Mouse (Mus musculus) erythroid progenitor cell, adult 5-6 weeks (primary cell): Measurements from ENCODE around the gene Rtkn. TPM values are rescaled to one million over a fixed set of nuclear protein-coding genes. Genes with fewer than 3 reads are reported as not detected.

Source experiments
- ATAC-seq: replicated peaks from 2 replicates; pipeline ENCODE4 v1.8.0; 2016; ENCODE audit warnings: moderate number of reproducible peaks, mild to moderate bottlenecking, moderate TSS enrichment, inconsistent platforms; ENCODE audit not compliant: poor library complexity, low FRiP score, severe bottlenecking
- total RNA-seq, 2 experiments: library from RNA; stranded (forward) in 1 of 2; stranded (reverse) in 1 of 2; fragments of 150-400 nt in 1 of 2; fragments of 186-747, 209-891 nt in 1 of 2; gene quantifications; 2 replicates each; pipeline versions ENCODE4 v1.2.3 to v1.2.4; 2015 to 2017; ENCODE audit warnings: low replicate concordance in 2 of 2

Rtkn gene
- total RNA-seq, 2 experiments from 2014 or later: 0.30 TPM; not detected in 1

DNA sequence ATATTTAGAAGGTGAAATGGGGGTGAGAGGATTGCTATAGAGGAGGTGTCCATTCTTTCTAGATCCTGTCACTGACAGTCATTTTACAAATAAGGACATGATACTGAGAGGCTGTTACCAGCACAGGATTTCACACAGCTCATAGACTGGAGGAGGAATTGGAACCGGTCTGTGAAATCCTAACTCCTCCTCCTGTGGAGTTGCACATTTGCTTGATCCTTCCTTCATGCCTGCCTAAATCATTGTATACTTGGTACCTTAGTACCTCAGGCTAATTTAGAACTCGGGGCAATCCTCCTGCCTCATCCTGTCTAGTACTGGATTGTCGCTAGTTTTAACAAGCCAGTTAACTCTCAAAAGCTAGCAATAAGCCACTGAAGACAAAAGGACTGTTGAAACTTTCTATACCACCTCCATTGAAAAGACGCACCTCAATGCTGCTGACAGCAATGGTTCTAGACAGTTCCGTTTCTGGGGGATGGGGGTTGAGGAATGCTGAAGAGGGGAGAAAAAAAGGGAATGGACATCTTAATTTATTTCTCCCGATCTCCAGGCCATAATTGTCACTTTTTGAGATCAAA, 29.9 kb downstream of the Rtkn start:
- ATAC-seq: peak; percentile 38

DNA sequence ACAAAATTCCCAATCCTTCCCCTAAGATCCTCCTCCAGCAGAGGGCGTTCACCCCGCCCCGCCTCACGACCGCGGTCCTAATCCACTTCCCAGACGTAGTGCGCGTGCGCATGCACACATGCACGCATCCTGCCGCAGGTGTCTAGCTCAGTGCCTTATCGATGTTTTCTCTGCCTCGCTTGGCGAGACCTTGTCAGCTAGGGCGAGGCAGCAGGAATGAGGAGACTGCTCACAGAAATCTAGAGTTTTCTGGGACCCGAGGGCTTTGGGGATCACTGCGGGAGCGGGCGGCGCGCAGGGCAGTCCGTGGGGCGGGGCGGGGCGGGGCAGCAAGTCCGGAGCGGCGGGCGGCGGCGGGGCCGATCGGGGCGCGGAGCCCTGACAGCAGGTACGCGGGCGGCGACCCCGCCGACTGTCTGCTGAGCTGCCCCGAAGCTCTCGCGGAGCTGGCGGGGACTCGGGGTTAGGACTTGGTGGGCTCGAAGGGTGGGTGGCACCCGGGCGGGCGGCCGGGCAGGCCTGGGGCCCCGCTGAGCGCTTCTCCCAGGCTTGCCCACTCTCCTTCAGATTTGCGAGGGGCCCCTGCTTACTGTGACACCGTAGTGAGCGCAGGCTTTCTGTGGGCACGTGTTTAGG, 30.5 kb downstream of the Rtkn start, which contains the start of gene Dctn1:
Dctn1 (plus strand) TSS at position 314 of the 636 bp plus-strand sequence.
- ATAC-seq: peak; percentile 91

DNA sequence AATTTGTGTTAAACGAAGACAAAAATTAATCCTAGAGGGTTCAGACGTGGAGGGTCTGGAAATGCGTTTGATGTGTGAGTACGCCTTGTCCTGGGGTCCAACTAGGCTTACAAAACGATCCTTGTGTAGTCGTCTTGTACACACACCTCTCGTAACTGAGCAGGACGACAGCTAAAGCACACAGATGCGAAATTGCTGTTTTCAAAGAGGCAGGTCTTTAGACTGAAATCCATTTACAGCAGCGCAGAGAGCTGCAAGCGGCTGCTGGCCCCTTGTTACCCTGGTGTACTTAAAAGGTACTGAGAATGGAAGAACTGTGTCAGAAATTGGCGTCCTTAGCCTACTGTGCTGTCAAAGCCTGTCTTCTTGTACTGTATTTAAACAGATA, 31.0 kb downstream of the Rtkn start:
- peak; percentile 32; the same call in 1 of the 2 replicates for ATAC-seq

DNA sequence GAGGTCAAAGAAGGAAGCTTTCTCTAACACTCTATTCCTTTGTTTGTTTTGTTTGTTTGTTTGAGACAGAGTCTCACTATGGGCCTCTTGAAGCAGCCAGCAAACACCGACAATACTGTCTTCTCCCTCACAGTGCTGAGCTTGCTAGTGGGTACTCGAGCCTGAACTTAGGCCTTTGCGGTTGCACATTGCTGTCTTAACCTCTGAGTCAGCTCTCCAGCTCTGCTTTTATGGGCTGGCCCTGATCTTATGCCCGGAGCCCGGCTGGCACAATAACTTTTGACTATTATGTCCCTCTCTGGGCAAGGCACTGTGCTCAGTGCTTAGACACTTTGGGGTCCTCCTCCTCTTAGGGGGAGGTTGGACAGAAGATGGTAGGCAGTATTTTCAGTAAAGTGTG, 34.6 kb downstream of the Rtkn start:
- ATAC-seq: no peak

DNA sequence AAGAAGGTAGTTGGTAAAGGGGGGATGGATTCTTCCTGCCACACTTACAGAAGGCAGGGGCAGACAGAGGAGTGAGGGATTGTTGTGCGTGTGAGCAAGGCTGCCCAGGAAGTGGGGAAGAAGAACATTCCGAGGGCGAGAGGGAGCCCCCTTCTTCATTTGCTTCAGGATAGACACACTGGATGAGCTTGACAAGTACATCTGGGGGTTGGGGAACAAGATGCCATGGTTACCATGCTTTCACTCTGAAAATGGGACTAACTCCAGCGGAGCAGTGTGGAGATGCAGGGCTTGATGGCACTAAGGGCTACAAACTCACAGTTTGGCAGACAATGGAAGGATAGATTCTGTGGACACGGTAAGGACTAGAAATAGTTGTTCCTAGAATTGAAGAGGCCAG, 35.8 kb downstream of the Rtkn start:
- ATAC-seq: no peak

DNA sequence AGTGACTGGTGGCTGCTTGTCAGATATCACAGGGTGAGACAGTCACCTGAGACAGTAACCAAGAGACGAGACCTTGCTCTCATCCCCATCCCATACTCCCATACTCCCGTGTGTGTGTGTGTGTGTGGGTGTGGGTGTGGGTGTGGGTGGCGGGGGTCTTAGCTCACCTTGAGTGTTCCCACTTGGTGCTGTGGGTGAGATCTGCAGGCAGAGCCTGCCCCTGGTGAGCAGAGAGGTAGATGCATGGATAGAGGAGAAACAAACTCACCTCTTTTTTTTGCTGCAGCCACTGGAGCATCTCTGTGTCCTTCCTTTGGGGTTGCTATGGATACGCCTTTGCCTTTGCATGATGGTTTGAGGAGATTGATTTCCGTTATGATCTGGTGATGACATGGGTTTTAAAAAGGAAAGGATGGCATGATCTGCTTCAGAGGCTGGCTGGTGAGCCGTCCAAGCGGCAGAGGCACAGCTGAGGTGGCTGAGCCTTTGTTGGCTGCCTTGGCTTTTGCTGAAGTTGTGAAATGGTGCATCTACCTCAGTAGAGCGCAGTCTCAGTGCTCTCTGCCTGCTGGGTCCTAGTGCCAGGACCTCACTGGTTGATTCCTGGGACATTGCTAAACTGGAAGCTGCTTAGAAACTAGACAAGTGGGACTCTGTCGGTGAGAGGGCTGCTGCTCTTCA, 37.1 kb downstream of the Rtkn start:
- ATAC-seq: no peak

DNA sequence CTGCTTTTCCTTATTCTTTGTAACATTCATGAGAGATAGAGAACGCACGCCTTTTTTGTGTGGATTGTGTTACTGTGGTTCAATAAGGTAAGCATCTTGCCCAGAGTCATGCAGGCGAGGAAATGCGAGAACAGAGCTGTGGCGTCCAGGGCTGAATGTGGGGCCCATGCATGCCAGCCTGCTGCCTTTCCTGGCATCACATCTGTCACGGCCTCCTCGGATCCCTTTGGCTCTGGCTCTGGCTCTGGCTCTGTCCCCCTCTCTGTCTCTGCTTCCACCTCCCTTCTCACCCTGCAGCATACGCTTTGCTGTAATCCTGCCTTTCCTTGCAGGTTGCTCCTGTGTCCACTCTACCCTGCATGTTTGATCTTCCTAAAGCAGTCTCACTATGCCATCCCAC, 40.7 kb downstream of the Rtkn start:
- no peak for ATAC-seq

DNA sequence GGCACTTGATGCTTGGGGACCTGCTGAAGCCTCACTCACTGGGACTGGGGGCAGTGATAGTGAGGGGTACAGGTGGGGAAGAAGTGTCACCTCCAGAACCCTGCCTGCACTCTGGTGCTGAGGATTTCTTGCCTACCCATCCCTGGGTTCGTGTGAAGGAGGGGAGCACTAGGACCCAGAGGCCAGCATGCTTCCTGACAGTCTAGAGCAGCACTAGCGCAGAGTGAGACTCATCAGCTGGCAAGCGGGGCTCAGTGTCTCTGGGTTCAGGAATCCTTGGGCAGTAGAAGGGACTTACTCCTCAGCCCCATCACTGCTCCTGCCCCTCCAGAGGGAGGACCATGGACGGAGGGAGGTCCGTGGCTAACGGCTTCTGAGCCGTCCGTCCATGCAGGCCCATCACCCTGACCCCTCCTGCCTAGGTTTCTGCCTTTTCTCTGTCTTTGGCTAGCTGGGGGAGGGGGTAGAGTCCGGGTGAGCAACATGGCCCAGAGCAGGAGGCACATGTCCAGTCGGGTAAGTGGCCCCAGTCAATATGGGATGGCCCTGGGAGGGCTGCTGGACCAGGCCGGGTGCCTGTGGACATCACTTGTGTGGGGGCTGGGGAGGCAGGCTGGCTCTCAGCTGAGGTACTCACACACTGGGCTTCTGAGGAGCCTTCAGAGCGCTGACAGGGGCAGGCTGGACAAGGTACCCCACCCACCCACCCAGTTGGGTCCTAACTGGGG, 44.3 kb downstream of the Rtkn start:
- no peak for ATAC-seq

DNA sequence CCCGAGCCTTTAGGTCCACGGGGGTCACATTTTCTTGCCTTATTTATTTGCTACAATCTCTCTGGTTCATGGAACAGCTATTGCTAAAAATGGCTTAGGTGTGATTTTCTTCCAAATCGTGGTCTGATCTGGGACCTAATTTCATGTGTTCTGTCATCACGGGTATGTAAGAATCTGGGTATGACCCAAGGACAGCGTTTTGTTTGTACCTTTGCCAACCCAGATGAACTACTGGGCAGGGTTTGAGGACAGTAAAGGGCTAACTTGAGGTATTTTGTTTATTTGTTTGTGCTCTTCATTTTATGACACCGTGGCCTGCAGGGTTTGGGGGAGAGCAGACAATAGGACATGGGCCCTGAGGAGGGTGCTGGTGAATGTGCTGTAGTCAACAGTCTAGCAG, 45.3 kb downstream of the Rtkn start:
- ATAC-seq: no peak

DNA sequence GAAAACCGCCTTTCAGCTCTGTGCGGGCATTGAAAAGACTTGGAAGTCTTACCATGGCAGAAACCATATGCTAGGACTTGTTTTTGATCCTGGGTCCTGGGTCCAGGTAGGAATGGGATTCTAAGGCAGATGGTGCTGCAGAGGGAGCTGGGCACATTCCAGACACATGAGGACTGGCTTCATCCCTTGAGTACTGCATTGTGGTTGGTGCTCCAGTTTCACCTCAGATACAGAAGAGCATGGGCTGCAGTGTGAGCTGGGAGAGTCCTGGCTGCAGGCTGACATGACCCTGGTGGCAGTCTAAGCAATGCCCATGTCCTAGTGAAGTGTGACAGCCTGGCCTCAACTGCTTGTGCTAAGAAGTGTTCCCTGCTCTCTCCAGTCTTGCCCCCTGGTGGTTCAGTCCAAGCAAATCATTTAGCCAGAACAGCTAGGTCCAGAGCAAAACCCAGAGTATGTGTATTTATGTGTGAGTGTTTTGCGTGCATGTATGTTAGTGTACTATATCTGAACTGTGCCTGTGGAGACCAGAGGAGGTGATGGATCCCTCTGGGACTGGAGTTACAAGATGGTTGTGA, 49.7 kb downstream of the Rtkn start:
- ATAC-seq: 0 out of 2 replicates have a peak, but pooled peaks have one; percentile 29

DNA sequence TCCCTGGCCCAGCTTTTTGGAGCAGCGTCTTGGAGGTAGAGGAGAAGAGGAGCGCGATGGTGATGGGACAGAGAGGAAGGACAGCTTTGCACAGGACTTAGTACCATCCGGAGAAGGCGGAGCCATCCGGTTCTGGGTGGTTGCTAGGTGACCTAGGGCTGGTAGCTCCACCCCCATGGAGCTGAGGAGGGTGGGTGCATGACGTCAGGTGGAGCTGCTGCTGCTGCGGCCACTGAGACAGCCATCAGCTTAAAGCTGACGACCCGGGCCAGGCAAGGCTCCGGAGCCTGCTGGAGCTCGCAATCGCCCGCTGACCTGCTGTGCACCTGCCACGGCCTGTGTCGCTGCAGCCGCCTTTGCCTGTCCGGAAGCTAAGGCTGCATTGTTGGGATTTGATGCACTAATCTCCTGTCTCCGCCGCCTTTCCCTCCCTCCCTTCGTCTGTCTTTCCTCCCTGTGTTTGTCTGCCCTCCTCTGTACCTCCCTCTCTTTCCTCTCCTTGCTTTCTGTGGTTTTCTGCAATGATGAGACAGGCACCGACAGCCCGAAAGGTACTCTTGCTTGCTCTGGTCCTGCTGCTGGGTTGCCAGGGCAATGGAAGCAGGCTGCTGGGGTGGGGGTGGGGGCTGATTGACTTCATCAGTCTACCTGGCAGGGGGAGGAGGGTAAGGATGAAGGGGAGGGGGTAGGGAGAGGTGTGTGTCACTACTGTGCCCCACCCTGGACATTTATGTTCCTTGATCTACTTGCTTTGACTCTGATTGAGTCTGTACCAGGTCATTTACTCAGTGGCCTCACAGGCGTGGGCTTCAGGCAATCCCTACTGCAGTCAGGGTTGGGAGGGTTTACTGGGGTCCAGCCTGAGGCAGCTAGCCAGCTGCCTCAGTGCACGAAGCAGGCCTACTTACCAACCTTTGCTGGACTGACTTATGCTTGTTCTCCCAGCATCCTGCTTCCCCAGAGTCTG, 50.9 kb downstream of the Rtkn start:
- ATAC-seq: no peak

DNA sequence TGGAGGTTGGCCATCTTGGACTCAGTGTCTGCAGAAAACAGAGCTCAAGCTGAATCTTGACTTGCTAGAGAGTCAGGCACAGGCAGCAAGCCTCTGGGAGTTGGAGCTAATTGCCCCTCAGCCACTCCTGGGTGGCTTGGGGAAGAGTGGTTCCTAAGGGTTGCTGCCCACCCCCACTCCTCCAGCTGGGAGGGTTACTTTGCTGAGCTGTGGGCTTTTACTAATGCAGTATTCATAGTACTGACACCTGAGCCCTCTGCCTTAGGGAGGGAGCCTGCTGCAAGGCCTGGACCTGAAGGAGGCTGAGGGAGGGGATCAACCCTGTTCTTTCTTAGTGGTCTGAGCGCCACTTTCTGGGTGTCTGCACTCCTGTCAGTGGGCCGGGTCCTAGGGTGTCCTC, 51.7 kb downstream of the Rtkn start:
- ATAC-seq: no peak

DNA sequence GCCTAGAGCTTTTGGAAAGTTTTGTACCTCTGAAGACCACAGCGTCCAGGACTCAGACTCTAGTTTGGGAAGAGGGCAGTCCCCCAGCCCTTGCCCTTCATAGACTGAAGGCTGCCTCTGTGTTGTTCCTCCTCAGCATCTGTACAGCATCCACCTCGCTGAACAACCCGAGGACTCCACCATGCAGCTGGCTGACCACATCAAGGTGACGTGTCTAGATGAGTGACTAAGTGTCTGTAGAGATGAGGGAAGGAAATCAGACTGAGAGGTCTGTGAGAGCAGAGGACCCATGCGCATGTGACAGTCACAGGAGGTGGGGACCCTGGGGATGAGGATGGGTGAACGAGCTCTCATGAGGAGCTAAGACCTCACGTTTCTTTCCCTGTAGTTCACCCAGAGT, 58.3 kb downstream of the Rtkn start:
- ATAC-seq: no peak

DNA sequence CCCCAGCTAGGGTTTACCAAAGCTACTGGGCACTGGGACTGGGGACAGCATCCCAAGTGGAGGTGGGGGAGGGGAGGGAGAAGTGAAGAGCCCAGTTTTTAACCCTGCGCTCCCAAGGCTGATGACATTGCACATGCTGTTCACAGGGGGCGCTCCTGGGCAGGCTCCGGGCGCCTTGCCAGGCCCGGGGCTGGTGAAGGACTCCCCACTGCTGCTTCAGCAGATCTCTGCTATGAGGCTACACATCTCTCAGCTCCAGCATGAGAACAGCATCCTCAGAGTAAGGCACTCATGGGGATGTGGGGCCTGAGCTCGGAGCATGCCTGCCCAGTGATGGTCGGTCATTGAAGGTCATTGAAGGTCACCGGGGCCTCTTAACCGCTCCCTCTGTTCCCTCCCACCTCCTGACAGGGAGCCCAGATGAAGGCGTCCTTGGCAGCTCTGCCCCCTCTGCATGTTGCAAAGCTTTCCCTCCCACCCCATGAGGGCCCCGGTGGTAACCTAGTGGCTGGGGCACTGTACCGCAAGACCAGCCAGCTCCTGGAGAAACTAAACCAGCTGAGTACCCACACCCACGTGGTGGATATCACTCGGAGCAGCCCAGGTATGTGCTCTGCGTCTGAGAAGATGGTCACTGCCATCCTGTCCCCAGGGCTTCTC, 62.2 kb downstream of the Rtkn start:
- no peak for ATAC-seq

Other genes starting within 250 kb of the Rtkn start
- not detected in 2 replicates for gene Sema4f, start 195.7 kb upstream of the Rtkn start, total RNA-seq (2015; ENCODE audit: low replicate concordance)
- gene Sema4f, start 195.7 kb upstream of the Rtkn start, total RNA-seq (2017; ENCODE audit: low replicate concordance): 0.39 TPM in 1 of 2 replicates, not detected in the other
- gene M1ap, start 188.6 kb upstream of the Rtkn start, total RNA-seq (2015; ENCODE audit: low replicate concordance): 4.6 and 12.6 TPM in 2 replicates
- gene M1ap, start 188.6 kb upstream of the Rtkn start, total RNA-seq (2017; ENCODE audit: low replicate concordance): 2.6 and 19.8 TPM in 2 replicates
- 20.5 and 27.4 TPM in 2 replicates for gene Dok1, start 102.0 kb upstream of the Rtkn start, total RNA-seq (2015; ENCODE audit: low replicate concordance)
- 26.9 and 34.7 TPM in 2 replicates for gene Dok1, start 102.0 kb upstream of the Rtkn start, total RNA-seq (2017; ENCODE audit: low replicate concordance)
- 0.84 and 3.6 TPM in 2 replicates for gene Loxl3, start 101.3 kb upstream of the Rtkn start, total RNA-seq (2015; ENCODE audit: low replicate concordance)
- 0.38 and 3.2 TPM in 2 replicates for gene Loxl3, start 101.3 kb upstream of the Rtkn start, total RNA-seq (2017; ENCODE audit: low replicate concordance)
- gene Aup1, start 80.9 kb upstream of the Rtkn start, total RNA-seq (2015; ENCODE audit: low replicate concordance): 275 and 371 TPM in 2 replicates
- gene Aup1, start 80.9 kb upstream of the Rtkn start, total RNA-seq (2017; ENCODE audit: low replicate concordance): 190 and 242 TPM in 2 replicates
- 114 and 126 TPM in 2 replicates for gene Htra2, start 80.2 kb upstream of the Rtkn start, total RNA-seq (2015; ENCODE audit: low replicate concordance)
- gene Htra2, start 80.2 kb upstream of the Rtkn start, total RNA-seq (2017; ENCODE audit: low replicate concordance): 65.7 and 87.8 TPM in 2 replicates
- 2.5 and 6.8 TPM in 2 replicates for gene Dqx1, start 77.6 kb upstream of the Rtkn start, total RNA-seq (2015; ENCODE audit: low replicate concordance)
- 3.7 and 3.9 TPM in 2 replicates for gene Dqx1, start 77.6 kb upstream of the Rtkn start, total RNA-seq (2017; ENCODE audit: low replicate concordance)
- not detected in 2 replicates for gene Tlx2, start 65.2 kb upstream of the Rtkn start, total RNA-seq (2015; ENCODE audit: low replicate concordance)
- not detected in 2 replicates for gene Tlx2, start 65.2 kb upstream of the Rtkn start, total RNA-seq (2017; ENCODE audit: low replicate concordance)
- gene Pcgf1, start 57.6 kb upstream of the Rtkn start, total RNA-seq (2015; ENCODE audit: low replicate concordance): 49.5 and 81.1 TPM in 2 replicates
- gene Pcgf1, start 57.6 kb upstream of the Rtkn start, total RNA-seq (2017; ENCODE audit: low replicate concordance): 7.6 and 21.1 TPM in 2 replicates
- not detected in 2 replicates for gene Lbx2, start 49.1 kb upstream of the Rtkn start, total RNA-seq (2015; ENCODE audit: low replicate concordance)
- gene Lbx2, start 49.1 kb upstream of the Rtkn start, total RNA-seq (2017; ENCODE audit: low replicate concordance): not detected in 2 replicates
- gene Ccdc142, start 33.9 kb upstream of the Rtkn start, total RNA-seq (2015; ENCODE audit: low replicate concordance): 1.1 TPM in 1 of 2 replicates, not detected in the other
- gene Ccdc142, start 33.9 kb upstream of the Rtkn start, total RNA-seq (2017; ENCODE audit: low replicate concordance): 3.7 TPM in 1 of 2 replicates, not detected in the other
- gene Gm42688, start 33.8 kb upstream of the Rtkn start, total RNA-seq (2015; ENCODE audit: low replicate concordance): 2.9 TPM in 1 of 2 replicates, not detected in the other
- 1.1 and 3.5 TPM in 2 replicates for gene Gm42688, start 33.8 kb upstream of the Rtkn start, total RNA-seq (2017; ENCODE audit: low replicate concordance)
- gene Mrpl53, start 26.4 kb upstream of the Rtkn start, total RNA-seq (2015; ENCODE audit: low replicate concordance): 49.5 and 61.6 TPM in 2 replicates
- gene Mrpl53, start 26.4 kb upstream of the Rtkn start, total RNA-seq (2017; ENCODE audit: low replicate concordance): 36.2 and 38.0 TPM in 2 replicates
- gene Mogs, start 20.0 kb upstream of the Rtkn start, total RNA-seq (2015; ENCODE audit: low replicate concordance): 4.6 and 14.4 TPM in 2 replicates
- 13.1 and 17.1 TPM in 2 replicates for gene Mogs, start 20.0 kb upstream of the Rtkn start, total RNA-seq (2017; ENCODE audit: low replicate concordance)
- 42.3 and 48.7 TPM in 2 replicates for gene Wbp1, start 13.9 kb upstream of the Rtkn start, total RNA-seq (2015; ENCODE audit: low replicate concordance)
- 77.9 and 83.6 TPM in 2 replicates for gene Wbp1, start 13.9 kb upstream of the Rtkn start, total RNA-seq (2017; ENCODE audit: low replicate concordance)
- gene Ino80b, start 10.0 kb upstream of the Rtkn start, total RNA-seq (2015; ENCODE audit: low replicate concordance): 5.8 and 7.5 TPM in 2 replicates
- 7.4 and 24.1 TPM in 2 replicates for gene Ino80b, start 10.0 kb upstream of the Rtkn start, total RNA-seq (2017; ENCODE audit: low replicate concordance)
- not detected in 2 replicates for gene Wdr54, start 20.9 kb downstream of the Rtkn start, total RNA-seq (2015; ENCODE audit: low replicate concordance)
- gene Wdr54, start 20.9 kb downstream of the Rtkn start, total RNA-seq (2017; ENCODE audit: low replicate concordance): not detected in 2 replicates
- not detected in 2 replicates for gene 1700003E16Rik, start 20.9 kb downstream of the Rtkn start, total RNA-seq (2015; ENCODE audit: low replicate concordance)
- not detected in 2 replicates for gene 1700003E16Rik, start 20.9 kb downstream of the Rtkn start, total RNA-seq (2017; ENCODE audit: low replicate concordance)
- gene Dctn1, start 30.5 kb downstream of the Rtkn start, total RNA-seq (2015; ENCODE audit: low replicate concordance): 27.7 and 33.5 TPM in 2 replicates
- gene Dctn1, start 30.5 kb downstream of the Rtkn start, total RNA-seq (2017; ENCODE audit: low replicate concordance): 74.6 and 104 TPM in 2 replicates
- gene Slc4a5, start 84.4 kb downstream of the Rtkn start, total RNA-seq (2015; ENCODE audit: low replicate concordance): not detected in 2 replicates
- 0.39 TPM in 1 of 2 replicates, not detected in the other for gene Slc4a5, start 84.4 kb downstream of the Rtkn start, total RNA-seq (2017; ENCODE audit: low replicate concordance)
- gene Mthfd2, start 190.4 kb downstream of the Rtkn start, total RNA-seq (2015; ENCODE audit: low replicate concordance): 34.8 and 56.6 TPM in 2 replicates
- 37.2 and 37.9 TPM in 2 replicates for gene Mthfd2, start 190.4 kb downstream of the Rtkn start, total RNA-seq (2017; ENCODE audit: low replicate concordance)
- 94.3 and 94.8 TPM in 2 replicates for gene Mob1a, start 190.6 kb downstream of the Rtkn start, total RNA-seq (2015; ENCODE audit: low replicate concordance)
- 88.7 and 102 TPM in 2 replicates for gene Mob1a, start 190.6 kb downstream of the Rtkn start, total RNA-seq (2017; ENCODE audit: low replicate concordance)
- gene Bola3, start 213.7 kb downstream of the Rtkn start, total RNA-seq (2015; ENCODE audit: low replicate concordance): 187 and 245 TPM in 2 replicates
- gene Bola3, start 213.7 kb downstream of the Rtkn start, total RNA-seq (2017; ENCODE audit: low replicate concordance): 109 and 149 TPM in 2 replicates